Mouse (Mus musculus) ES-Bruce4 (cell line): ENCODE measurements around the gene Snai1. TPM values are rescaled to one million over a fixed set of nuclear protein-coding genes. Genes with fewer than 3 reads are reported as not detected.

Experiments used
- H3K27ac ChIP-seq: 2 replicates; pipeline ENCODE4 v1.5.1; 2012; ENCODE audit warnings: low read length, inconsistent platforms; ENCODE audit not compliant: insufficient read depth
- H3K27me3 ChIP-seq: 2 replicates; pipeline ENCODE4 v1.6.1; 2012; ENCODE audit warnings: mild to moderate bottlenecking, low read length, inconsistent platforms; ENCODE audit not compliant: control insufficient read depth, poor library complexity, insufficient read depth, severe bottlenecking
- H3K36me3 ChIP-seq: 2 replicates; pipeline ENCODE4 v1.6.1; 2012; ENCODE audit warnings: inconsistent platforms, mild to moderate bottlenecking, low read length, moderate library complexity; ENCODE audit not compliant: control insufficient read depth, poor library complexity, insufficient read depth, severe bottlenecking
- H3K4me1 ChIP-seq: one replicate; pipeline ENCODE4 v1.8.1; 2011; ENCODE audit warnings: low read length; ENCODE audit not compliant: control insufficient read depth, insufficient read depth
- H3K4me3 ChIP-seq: 2 replicates; pipeline ENCODE4 v1.5.1; 2011; ENCODE audit warnings: low read depth, mild to moderate bottlenecking, low read length
- H3K9ac ChIP-seq: 2 replicates; pipeline ENCODE4 v1.6.1; 2012; ENCODE audit warnings: low read depth, mild to moderate bottlenecking, inconsistent platforms; ENCODE audit not compliant: poor library complexity, severe bottlenecking
- H3K9me3 ChIP-seq: replicated peaks from 2 replicates; pipeline ENCODE4 v1.6.1; 2012; ENCODE audit warnings: mild to moderate bottlenecking, low read length, inconsistent platforms; ENCODE audit not compliant: control insufficient read depth, poor library complexity, insufficient read depth, severe bottlenecking
- CTCF ChIP-seq: IDR thresholded peaks from one replicate; pipeline ENCODE4 v1.8.1; 2011; ENCODE audit warnings: low read depth, low read length
- EP300 ChIP-seq: IDR thresholded peaks from 2 replicates; pipeline ENCODE4 v1.6.1; 2011; ENCODE audit warnings: low read depth, low read length; ENCODE audit not compliant: insufficient read depth
- POLR2A ChIP-seq: IDR thresholded peaks from one replicate; pipeline ENCODE4 v1.8.1; 2011; ENCODE audit warnings: low read length; ENCODE audit not compliant: insufficient read depth
- polyA plus RNA-seq: library from polyadenylated mRNA; stranded (reverse); fragments of >200 nt; gene quantifications from 2 replicates; pipeline ENCODE4 v1.2.4, GENCODE M21; 2011; ENCODE audit warnings: low read depth; ENCODE audit not compliant: missing spikeins, insufficient read depth, insufficient read length

The Snai1 gene
- polyA plus RNA-seq, 1 experiment, result 5.9 TPM

- Histone ChIP-seq H3K4me1 (peaks cover 12% of the 10 kb centered on the region), H3K9me3 (no peaks in the 10 kb centered on the region), H3K27me3 (peaks cover 2% of the 10 kb centered on the region; the same call in 1 of the 2 replicates), H3K4me3 (no peak overlapping the region), H3K27ac (no peak overlapping the region), H3K9ac (no peak overlapping the region), H3K36me3 (no peaks in the 10 kb centered on the region)
- TF ChIP-seq POLR2A, result no peak
- no peak for TF ChIP-seq CTCF
- TF ChIP-seq EP300, result peak; percentile 43; the same call in 1 of the 2 replicates
Observed at GRCm38 (mm10) chr2:167540477-167541110, 2.6 kb downstream of the Snai1 start.

GRCm38 (mm10) chr2:167541324-167541723, 3.3 kb downstream of the Snai1 start:
- Histone ChIP-seq H3K4me3 (no peak overlapping the region), H3K36me3 (no peaks in the 10 kb centered on the region), H3K27ac (no peak overlapping the region), H3K9ac (no peak overlapping the region), H3K9me3 (no peaks in the 10 kb centered on the region), H3K27me3 (peaks cover 2% of the 10 kb centered on the region; the same call in 1 of the 2 replicates), H3K4me1 (peaks cover 12% of the 10 kb centered on the region)
- no peak for TF ChIP-seq CTCF
- TF ChIP-seq POLR2A, result no peak
- no peak for TF ChIP-seq EP300

GRCm38 (mm10) chr2:167541761-167542160, 3.8 kb downstream of the Snai1 start:
- Histone ChIP-seq H3K9ac (no peak overlapping the region), H3K9me3 (no peaks in the 10 kb centered on the region), H3K4me1 (peaks cover 12% of the 10 kb centered on the region), H3K27me3 (peaks cover 2% of the 10 kb centered on the region; the same call in 1 of the 2 replicates), H3K27ac (no peak overlapping the region), H3K36me3 (no peaks in the 10 kb centered on the region), H3K4me3 (no peak overlapping the region)
- no peak for TF ChIP-seq CTCF
- TF ChIP-seq POLR2A, result no peak
- no peak for TF ChIP-seq EP300

- no peak overlapping the region for H3K4me3 ChIP-seq
- H3K27me3 ChIP-seq, result 0 out of 2 replicates have a peak, but pooled peaks cover 2% of the 10 kb centered on the region
- TF ChIP-seq EP300 (no peak), CTCF (no peak), POLR2A (no peak)
- H3K4me1 ChIP-seq, result peaks cover 10% of the 10 kb centered on the region
- no peak overlapping the region for H3K9ac ChIP-seq
- no peak overlapping the region for H3K27ac ChIP-seq
- no peaks in the 10 kb centered on the region for H3K9me3 ChIP-seq
- H3K36me3 ChIP-seq, result no peaks in the 10 kb centered on the region
Observed at GRCm38 (mm10) chr2:167542361-167542760, 4.4 kb downstream of the Snai1 start.

- H3K4me3 ChIP-seq, result no peak overlapping the region
- no peak overlapping the region for H3K9ac ChIP-seq
- H3K27me3 ChIP-seq, result 0 out of 2 replicates have a peak, but pooled peaks cover 2% of the 10 kb centered on the region
- TF ChIP-seq EP300 (no peak), CTCF (no peak), POLR2A (no peak)
- peaks cover 9% of the 10 kb centered on the region for H3K4me1 ChIP-seq
- H3K27ac ChIP-seq, result no peak overlapping the region
- H3K36me3 ChIP-seq, result no peaks in the 10 kb centered on the region
- H3K9me3 ChIP-seq, result no peaks in the 10 kb centered on the region
Observed at GRCm38 (mm10) chr2:167543121-167544003, 5.4 kb downstream of the Snai1 start.
